Mouse (Mus musculus) forelimb bud, embryonic 11.5 days (tissue): Measurements from ENCODE around the gene Cdc42ep2.

ENCODE experiments used
- DNase-seq: peaks from one replicate; pipeline ENCODE4 v3.0.0-alpha.2; 2012; ENCODE audit warnings: low read depth, low spot score

The Cdc42ep2 gene

DNA sequence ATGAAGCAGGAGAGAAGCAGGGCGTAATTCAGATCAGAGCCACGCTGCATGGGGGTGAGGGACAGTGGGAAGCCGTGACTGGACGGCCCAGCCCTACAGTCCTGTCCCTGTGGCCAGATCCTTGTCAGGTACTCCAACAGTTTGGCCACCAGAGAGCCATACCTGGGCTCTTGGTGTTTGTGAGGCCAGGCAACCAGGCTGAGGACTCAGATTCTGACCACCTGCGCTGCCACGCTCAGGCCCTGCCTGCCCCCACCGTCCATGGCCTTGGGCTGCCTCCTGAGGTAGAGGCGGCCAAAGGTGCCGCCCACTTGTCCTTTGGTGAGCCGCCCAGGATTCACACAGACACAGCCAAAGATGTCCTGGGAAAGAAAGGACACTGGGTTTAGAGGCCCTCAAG is 16.0 kb upstream of the Cdc42ep2 start:
- no peak for DNase-seq

DNA sequence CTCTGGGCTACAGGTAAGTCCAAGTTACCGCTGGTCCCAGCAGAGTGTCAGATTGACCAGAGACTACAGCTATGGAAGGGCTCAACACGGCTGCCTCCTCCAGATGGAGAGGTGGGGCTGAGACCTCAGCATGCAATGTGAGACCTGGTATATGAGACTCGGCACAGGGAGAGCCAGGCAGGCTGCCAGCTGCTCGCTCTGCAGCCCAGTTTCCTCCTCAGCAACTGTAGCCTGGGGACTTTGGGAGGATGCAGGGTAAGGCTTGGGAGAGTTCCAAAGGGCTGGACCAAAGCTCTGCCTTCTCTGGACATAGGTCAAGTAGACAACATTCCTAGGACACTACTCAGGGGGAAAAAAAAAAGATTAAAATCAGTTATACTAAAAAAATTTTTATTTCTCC is 15.6 kb upstream of the Cdc42ep2 start:
- DNase-seq: no peak

GRCm38 (mm10) chr19:5939715-5940114 is 15.1 kb upstream of the Cdc42ep2 start:
- DNase-seq: no peak

DNA sequence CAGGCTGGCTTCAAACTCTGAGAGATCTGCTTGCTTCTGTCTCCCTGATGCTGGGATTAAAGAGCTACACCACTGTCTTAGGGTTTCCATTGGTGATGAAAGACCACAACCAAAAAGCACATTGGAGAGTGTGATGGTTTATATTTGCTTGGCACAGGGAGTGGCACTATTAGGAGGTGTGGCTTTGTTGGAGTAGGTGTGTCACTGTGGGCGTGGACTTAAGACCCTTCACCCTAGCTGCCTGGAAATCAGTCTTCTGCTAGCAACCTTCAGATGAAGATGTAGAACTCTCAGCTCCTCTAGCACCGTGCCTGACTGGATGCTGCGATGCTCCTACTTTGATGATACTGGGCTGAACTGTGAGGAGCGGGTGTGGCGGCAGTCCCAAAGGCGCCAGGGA is 13.9 kb upstream of the Cdc42ep2 start:
- DNase-seq: no peak

DNA sequence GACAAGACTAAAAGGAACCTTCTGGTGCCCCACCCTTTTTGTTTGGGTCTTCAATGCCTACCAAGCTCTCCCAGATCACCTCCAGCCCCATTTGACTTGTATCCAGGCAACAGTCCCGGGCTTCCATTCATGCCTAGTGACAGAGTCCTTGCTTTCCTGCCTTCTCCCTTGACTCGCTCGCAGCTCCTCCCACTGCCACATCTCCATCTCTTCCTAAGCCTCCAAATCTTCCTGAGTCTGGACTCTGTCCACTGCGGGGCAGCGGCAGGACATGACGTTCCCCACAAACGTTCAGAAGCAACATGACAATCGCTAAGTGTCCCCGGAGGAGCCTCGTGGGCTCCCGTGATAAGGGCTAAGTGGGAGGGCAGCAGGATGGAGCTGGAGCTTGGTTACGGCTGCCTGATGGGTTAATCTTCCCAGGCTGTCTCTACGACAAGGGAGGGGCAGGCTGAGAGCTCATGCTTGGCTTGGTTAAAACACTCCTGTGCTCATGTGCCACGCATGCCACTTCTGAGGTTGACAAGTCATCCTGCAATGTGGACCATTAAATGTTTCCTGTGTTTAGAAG is 13.3 kb upstream of the Cdc42ep2 start:
- DNase-seq: no peak

DNA sequence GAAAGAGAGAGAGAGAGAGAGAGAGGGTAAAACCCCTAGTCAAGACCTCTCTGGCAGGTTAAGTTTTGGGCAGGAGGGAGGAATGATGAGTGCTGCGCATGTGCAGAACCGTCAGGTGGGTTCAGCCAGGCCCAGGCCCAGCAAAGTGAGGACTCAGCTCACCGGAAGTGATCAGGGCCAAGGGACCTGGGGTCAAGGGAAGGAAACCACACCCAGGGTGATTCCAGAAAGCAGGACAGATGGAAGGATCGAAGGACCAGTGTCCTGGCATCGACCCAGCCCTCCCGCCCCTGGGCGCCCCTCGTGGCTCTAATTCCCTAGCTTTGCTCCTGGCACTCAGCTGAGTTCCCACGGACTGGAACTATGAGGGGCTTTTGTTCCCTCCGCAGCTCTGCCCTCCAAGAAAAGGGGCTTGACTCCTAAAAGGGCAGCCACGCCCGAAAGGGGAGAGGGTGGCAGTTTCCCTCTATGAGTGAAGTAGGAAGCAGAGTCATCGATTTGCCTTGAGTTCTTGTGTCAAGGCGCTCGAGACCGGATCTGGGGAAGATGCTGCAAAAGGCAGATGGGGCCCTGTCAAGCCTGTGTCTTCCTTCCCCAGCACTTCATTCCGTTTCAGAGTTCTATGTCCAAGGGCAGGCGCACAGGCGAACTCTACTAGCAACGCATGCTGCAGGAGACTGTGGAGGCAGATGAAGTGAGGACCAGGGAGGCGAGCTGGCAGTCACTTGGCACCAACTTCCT is 12.6 kb upstream of the Cdc42ep2 start:
- DNase-seq: no peak

DNA sequence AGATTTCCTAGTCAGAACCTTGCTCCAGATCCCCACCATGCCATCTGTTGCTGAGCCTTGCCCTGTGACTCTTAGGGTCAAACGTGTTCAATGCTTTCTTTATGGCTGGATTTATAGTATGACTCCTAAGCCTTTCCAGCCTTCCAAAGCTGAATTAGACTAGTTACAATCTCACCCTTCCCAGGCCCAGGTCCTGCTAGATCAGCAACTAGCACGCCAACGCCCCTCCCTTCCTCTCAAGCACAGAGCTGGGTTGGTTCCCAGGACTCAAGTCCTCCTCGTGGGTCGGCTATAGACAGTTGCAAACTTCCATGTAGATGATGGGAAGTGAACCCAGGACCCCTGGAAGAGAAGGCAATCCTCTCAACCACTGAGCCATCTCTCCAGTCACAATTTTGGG is 11.1 kb upstream of the Cdc42ep2 start:
- no peak for DNase-seq

GRCm38 (mm10) chr19:5935266-5935665 is 10.7 kb upstream of the Cdc42ep2 start:
- DNase-seq: no peak

GRCm38 (mm10) chr19:5929634-5930596 is 5.3 kb upstream of the Cdc42ep2 start:
- DNase-seq: no peak

DNA sequence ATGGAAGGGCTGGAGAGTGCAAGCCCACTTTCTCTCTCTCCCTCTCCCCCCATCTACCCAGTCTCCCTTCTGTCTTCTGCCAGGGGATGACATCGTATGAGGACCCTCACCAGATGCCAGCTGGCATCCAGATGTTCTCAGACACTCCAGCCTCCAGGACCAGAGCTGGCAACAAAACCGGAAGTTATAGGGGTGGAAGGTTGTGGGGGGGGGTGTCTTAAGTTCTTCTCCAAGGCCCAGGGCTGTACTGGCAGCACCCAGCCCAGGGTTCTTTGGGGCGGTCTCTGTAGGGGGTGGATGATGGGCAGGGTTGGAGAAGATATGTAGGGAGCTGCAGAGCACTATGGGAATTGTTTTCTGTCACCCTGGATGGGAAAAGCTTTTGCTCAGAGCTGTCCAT is 3.9 kb upstream of the Cdc42ep2 start:
- DNase-seq: no peak

DNA sequence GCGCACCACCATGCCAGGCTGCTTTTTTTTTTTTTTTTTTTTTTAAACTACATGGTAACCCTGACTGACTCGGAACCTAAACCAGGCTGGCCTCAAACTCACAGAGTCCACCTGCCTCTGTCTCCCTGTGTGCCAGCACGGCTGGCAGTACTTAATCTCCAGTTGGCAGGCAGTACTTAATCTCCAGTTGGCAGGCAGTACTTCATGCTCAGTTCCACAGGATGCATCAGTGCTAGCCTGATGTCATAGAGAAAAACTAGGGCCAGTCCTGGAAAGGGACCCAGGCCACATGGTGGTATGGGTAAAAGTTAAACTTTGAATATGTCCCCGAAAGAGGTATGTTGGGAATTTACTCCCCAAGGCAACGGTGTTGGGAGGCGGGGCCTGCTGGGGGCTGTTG is 3.5 kb upstream of the Cdc42ep2 start:
- no peak for DNase-seq

DNA sequence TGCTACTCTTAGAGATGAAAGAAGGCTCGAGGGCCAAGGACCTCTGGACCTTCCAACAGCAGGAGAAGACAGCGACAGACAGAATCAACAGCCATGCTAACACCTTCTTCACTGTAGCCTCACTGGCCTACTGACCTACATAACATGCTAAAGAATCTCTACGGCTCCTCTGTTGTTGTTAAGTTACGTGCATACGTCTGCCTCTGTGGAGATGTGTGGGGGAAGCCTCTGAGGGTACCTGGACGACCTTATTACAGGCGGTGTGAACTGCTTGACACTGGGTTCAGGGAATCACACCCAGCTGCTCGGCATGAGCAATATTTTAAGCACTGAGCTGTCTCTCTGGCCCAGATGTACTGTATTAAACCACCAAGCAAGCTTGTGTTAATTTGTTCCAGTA is 2.9 kb upstream of the Cdc42ep2 start:
- DNase-seq: no peak

DNA sequence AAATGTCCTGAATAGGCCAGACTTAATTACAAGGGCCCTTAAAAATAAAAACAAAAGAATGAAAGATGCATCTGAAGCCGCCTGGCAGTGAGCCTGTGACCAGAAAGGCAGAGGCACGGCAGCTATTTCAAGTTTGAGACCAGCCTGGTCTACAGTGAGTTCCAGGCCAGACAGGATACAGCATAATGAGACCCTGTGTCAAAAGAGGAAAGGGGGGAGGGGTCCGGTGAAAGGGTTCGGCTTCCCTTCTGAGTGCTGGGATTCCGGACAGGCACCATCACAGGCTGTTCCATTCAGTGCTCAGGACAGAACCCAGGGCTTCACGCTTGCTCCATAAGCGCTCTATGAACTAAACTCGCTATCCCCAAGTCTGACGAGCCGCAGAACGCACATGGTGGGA is 2.4 kb upstream of the Cdc42ep2 start:
- DNase-seq: no peak

DNA sequence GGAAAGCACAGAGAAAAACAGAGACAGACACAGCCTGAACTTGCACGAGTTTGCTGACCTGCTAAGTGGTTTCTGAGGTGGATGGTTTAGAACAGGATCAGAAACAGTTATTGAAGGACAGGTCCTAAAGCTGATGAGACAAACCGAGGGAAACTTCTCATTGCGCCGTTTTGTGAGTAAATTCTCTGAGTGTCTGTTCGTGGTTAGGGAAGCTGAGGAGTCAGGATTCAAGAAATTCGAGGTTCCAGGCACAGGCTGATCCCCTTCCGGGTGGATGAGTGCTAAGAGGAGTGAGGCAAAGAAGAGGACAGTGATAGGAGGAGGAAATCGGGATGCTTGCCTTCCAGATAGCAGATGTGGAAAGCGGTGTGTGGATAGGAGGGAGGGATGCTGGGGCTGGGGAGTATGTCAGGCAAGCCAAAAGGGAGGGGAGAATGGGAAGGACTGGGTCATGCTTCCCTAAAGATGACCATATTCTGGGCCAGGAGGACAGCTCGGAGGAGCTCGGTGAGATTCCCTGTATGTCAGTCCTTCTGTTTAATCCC is 767 bp upstream of the Cdc42ep2 start:
- DNase-seq: no peak

GRCm38 (mm10) chr19:5923990-5924712 is 465 bp downstream of the Cdc42ep2 start:
- peak; percentile 88 for DNase-seq

GRCm38 (mm10) chr19:5922963-5923362 is 1.7 kb downstream of the Cdc42ep2 start:
- no peak for DNase-seq

- DNase-seq: no peak
Observed at GRCm38 (mm10) chr19:5922119-5922942, 2.3 kb downstream of the Cdc42ep2 start.

GRCm38 (mm10) chr19:5921715-5922114 is 2.9 kb downstream of the Cdc42ep2 start:
- DNase-seq: no peak

GRCm38 (mm10) chr19:5913007-5913719 is 11.5 kb downstream of the Cdc42ep2 start, which contains the start of gene Dpf2:
Gene Dpf2 (minus strand): TSS chr19:5913010.
- DNase-seq: no peak
